Mouse (Mus musculus): ENCODE measurements around the gene Fmod. TPM values are rescaled to one million over a fixed set of nuclear protein-coding genes. Genes with fewer than 3 reads are reported as not detected.
A peak's percentile ranks its signal among the peaks of the same experiment; 100 is the strongest.

Gene Fmod
- polyA plus RNA-seq, 1 experiment from 2014 or later: 10.0 TPM

DNA sequence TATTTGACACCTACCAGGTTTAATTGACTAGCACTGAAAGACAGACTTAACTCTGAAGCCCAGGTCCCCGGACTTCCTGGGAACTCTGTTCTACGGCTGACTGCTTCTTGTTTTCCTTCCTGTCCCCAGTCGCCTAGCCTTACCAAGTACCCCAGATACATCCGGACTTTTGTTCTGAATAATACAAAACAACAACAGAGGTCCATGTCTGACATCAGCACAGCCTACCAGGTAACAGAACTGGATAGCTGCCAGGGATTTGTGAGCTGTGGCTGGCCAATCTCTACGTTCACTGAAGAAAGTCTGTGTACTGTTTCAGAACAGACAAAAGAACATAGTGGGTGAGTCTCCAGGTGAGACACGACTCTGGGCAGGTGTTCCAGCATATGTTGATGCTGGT is 21.8 kb downstream of the Fmod start:
- TF ChIP-seq EP300 (IDR thresholded peaks at IDR 0.05): peak; percentile 41; the same call in 1 of the 2 replicates
- no peak for TF ChIP-seq CTCF (IDR thresholded peaks at IDR 0.05)
- Histone ChIP-seq H3K36me3 (ENCODE audit: insufficient read depth, low read length) (no peaks in the 10 kb centered on the region), H3K4me2 (replicated peaks; ENCODE audit: low read depth, low read length) (no peak overlapping the region), H3K27ac (ENCODE audit: low read length) (no peak overlapping the region), H3K9me3 (ENCODE audit: low read length) (no peaks in the 10 kb centered on the region), H3K4me3 (ENCODE audit: low read depth, low read length) (no peak overlapping the region), H3K27me3 (replicated peaks; ENCODE audit: insufficient read depth, low read length) (no peaks in the 10 kb centered on the region), H3K9ac (replicated peaks; ENCODE audit: low read depth) (no peak overlapping the region), H3K4me1 (ENCODE audit: insufficient read depth, low read depth, low read length) (peaks cover 52% of the 10 kb centered on the region)
- no peak for DNase-seq (ENCODE audit: low spot score)
- no peak for ATAC-seq
- WGBS: 46% methylated on average over 6 of the region's 6 CpGs

DNA sequence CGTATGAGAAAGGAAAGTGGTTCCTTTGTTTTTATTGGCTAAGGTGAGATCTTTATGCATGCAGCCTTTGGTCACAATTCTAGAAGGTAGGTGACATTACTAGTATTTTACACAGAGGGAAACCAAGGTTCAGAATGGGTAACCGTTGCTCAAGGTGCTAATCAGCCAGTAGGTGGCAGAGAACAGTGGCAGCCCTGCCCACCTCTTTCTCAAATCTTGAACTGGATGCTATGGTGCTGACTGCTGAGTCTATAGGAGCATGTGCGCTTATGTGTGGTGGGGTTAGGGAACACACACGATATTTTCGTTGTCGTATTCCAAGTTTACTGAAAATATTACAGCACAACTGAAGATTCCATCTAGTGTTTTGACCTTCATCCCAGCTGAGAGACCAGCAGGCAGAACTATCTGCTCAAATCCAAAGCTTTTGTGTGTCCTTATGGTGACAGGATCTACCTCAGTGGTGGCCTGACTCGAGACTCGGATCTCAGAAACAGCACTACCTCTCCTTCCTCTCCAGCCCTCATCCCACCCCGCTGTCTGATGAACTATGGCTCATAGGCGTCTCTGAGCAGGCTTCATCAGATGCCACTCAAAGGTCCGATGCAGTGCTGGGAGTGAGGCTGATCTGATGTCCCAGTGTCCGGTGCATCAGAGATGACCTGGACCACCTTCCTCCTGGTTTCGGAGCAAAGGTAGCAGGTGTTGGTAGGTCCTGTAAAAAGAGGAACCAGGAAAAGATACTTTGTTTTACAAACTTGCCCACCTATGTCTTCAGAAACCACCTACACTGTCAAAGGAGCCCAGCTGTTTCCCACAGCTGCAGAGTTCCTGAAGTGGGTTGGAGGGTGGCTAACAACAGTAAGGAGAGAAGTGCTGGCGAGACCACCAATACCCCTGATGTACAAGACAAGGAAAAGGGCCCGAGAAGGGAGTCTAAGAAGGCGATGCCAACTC is 23.0 kb downstream of the Fmod start:
- Histone ChIP-seq H3K27ac (ENCODE audit: low read length) (peak overlapping the region; percentile 95), H3K27me3 (replicated peaks; ENCODE audit: insufficient read depth, low read length) (no peaks in the 10 kb centered on the region), H3K36me3 (ENCODE audit: insufficient read depth, low read length) (no peaks in the 10 kb centered on the region), H3K9me3 (ENCODE audit: low read length) (no peaks in the 10 kb centered on the region), H3K4me1 (ENCODE audit: insufficient read depth, low read depth, low read length) (peaks cover 60% of the 10 kb centered on the region), H3K4me2 (replicated peaks; ENCODE audit: low read depth, low read length) (peak overlapping the region; percentile 62), H3K9ac (replicated peaks; ENCODE audit: low read depth) (0 out of 2 replicates have a peak overlapping the region, but pooled peaks have one; percentile 23), H3K4me3 (ENCODE audit: low read depth, low read length) (peak overlapping the region; percentile 23)
- TF ChIP-seq EP300 (IDR thresholded peaks at IDR 0.05): no peak
- peak; percentile 74 for TF ChIP-seq CTCF (IDR thresholded peaks at IDR 0.05)
- 50% methylated on average over 16 of the region's 16 CpGs for WGBS
- DNase-seq (ENCODE audit: low spot score): peak; percentile 68
- ATAC-seq: no peak

DNA sequence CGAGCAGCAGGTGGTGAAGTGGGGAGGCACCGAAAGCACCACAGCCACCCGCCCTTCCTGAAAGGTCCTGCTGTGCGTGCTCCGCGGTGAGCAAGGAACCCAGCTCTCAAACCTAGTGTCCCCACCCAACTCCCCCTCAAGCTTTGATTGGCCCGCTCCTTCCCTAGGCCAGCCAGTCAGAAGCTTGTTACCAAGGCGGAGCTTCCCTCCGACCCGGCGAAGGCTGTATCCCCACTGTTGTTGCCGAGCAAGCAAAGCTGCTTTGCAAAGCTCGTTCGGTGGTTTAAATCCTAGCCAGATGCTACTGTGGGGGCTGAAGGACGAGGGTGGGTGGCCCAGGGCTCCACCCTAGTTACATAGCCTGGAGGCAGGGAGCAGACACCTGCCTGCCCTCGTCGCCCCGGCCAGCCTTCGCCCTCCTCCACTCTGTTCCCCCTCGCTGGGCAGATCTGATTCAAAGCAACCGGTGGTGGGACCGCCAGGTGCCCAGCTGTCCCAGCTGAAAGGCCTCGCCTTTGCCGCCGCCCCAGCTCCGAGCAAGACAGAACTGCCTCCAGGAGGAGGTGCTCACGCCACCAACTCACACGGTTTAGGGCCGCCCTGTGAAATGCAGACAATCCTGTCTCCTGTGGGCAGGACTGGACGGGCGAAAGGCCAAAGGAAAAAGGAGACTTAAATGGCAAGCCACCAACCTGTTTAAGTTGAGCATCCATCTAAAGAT is 24.0 kb downstream of the Fmod start:
- ATAC-seq: peak; percentile 88
- 2% methylated on average over 31 of the region's 31 CpGs for WGBS
- peak; percentile 98 for DNase-seq (ENCODE audit: low spot score)
- peak overlapping the region; percentile 95 for H3K27ac ChIP-seq (ENCODE audit: low read length)
- peaks cover 63% of the 10 kb centered on the region for H3K4me1 ChIP-seq (ENCODE audit: insufficient read depth, low read depth, low read length)
- peak overlapping the region; percentile 62 for H3K4me2 ChIP-seq (replicated peaks; ENCODE audit: low read depth, low read length)
- H3K9ac ChIP-seq (replicated peaks; ENCODE audit: low read depth): peak overlapping the region; percentile 53
- H3K27me3 ChIP-seq (replicated peaks; ENCODE audit: insufficient read depth, low read length): no peaks in the 10 kb centered on the region
- peak; percentile 67; the same call in 1 of the 2 replicates for TF ChIP-seq EP300 (IDR thresholded peaks at IDR 0.05)
- peak; percentile 64 for TF ChIP-seq CTCF (IDR thresholded peaks at IDR 0.05)
- H3K36me3 ChIP-seq (ENCODE audit: insufficient read depth, low read length): no peaks in the 10 kb centered on the region
- H3K4me3 ChIP-seq (ENCODE audit: low read depth, low read length): peak overlapping the region; percentile 23
- H3K9me3 ChIP-seq (ENCODE audit: low read length): no peaks in the 10 kb centered on the region

DNA sequence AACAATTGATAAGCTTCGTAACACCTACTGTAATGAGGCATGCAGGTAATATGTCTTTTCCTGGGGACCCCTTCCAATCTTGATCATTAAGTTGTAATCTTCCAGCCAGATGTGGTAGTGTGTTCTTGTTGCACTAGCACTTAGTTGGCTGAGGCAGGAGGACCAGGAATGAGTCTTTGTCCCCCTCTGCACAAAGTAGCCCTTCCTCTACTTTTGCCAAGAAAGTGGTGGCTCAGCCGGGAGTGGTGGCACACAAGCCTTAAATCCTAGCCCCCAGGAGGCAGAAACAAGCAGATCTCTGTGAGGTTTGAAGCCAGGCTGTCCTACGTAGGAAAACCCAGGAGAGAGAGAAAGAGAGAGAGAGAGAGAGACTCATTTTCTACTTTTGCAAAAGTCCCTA is 24.9 kb downstream of the Fmod start:
- Histone ChIP-seq H3K9me3 (ENCODE audit: low read length) (no peaks in the 10 kb centered on the region), H3K4me2 (replicated peaks; ENCODE audit: low read depth, low read length) (no peak overlapping the region), H3K27ac (ENCODE audit: low read length) (peak overlapping the region; percentile 95), H3K9ac (replicated peaks; ENCODE audit: low read depth) (no peak overlapping the region), H3K27me3 (replicated peaks; ENCODE audit: insufficient read depth, low read length) (no peaks in the 10 kb centered on the region), H3K4me3 (ENCODE audit: low read depth, low read length) (no peak overlapping the region), H3K4me1 (ENCODE audit: insufficient read depth, low read depth, low read length) (peaks cover 65% of the 10 kb centered on the region), H3K36me3 (ENCODE audit: insufficient read depth, low read length) (no peaks in the 10 kb centered on the region)
- 60% methylated on average over 3 of the region's 3 CpGs for WGBS
- TF ChIP-seq EP300 (IDR thresholded peaks at IDR 0.05) (no peak), CTCF (IDR thresholded peaks at IDR 0.05) (no peak)
- DNase-seq (ENCODE audit: low spot score) (no peak), ATAC-seq (no peak)

DNA sequence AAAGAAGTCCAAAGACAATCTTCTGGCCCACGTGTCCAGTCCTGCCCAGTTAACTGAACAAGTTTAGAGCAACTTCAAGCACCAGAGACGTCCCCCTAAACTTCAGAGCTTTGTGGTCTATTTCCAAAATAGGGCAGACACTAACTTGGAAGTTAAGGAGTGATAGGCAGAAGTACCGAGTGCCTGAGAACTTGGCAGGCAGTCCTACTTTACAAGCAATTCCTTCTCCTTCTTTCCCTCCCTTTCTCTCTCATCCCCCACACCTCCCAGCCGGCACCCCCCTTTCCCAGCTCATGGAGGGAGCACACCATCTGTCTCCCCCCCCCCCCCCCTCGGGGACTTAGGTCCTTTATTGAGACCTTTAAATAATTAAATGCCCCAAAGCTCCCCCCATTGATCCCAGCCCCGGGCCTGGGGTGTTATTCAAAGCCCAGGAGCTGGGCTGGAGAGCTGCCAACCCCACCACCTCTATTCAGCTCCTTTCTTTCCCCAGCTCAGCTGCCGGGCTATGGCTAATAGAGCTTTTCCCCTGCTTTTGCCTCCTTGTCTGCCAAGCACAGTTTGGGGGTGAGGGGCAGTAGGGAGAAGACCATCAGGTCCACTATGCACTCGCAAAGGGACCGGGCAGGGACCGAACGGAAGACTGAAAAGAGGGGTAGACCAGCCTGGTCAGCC is 25.5 kb downstream of the Fmod start:
- Histone ChIP-seq H3K4me2 (replicated peaks; ENCODE audit: low read depth, low read length) (peak overlapping the region; percentile 43), H3K27ac (ENCODE audit: low read length) (peak overlapping the region; percentile 95), H3K9ac (replicated peaks; ENCODE audit: low read depth) (peak overlapping the region; percentile 50), H3K4me1 (ENCODE audit: insufficient read depth, low read depth, low read length) (peaks cover 66% of the 10 kb centered on the region), H3K9me3 (ENCODE audit: low read length) (no peaks in the 10 kb centered on the region), H3K36me3 (ENCODE audit: insufficient read depth, low read length) (no peaks in the 10 kb centered on the region), H3K4me3 (ENCODE audit: low read depth, low read length) (no peak overlapping the region), H3K27me3 (replicated peaks; ENCODE audit: insufficient read depth, low read length) (no peaks in the 10 kb centered on the region)
- ATAC-seq (no peak), DNase-seq (ENCODE audit: low spot score) (no peak)
- WGBS: 10% methylated on average over 11 of the region's 11 CpGs
- TF ChIP-seq EP300 (IDR thresholded peaks at IDR 0.05): no peak
- TF ChIP-seq CTCF (IDR thresholded peaks at IDR 0.05): no peak
